Mouse (Mus musculus): ENCODE results near the gene Rab31. TPM values are rescaled to one million over a fixed set of nuclear protein-coding genes. Genes with fewer than 3 reads are reported as not detected.
A peak's percentile ranks its signal among the peaks of the same experiment; 100 is the strongest.

Rab31 gene
- polyA plus RNA-seq, 1 experiment: 17.6 TPM

DNA sequence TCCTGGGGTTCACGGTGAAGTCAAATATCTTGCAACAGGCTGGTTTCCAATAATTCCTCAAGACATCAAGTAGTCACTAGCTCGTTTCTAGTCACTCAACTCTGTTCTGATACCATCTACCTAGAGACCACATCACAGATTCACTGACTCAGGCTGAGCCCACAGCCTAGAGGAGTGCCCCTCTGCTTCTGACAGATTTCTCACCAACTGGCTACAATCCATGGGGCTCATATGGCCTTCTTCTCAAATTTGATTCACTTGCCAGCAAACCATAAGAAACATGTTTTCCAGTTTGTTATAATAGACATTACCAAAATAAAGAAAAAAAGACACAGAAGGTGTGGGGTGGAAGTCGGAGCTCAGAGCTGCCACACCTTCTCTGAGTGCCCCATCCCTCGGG is 31.0 kb downstream of the Rab31 start:
- Histone ChIP-seq H3K27me3 (replicated peaks; ENCODE audit: control insufficient read depth, insufficient read depth, low read length) (no peaks in the 10 kb centered on the region), H3K4me3 (ENCODE audit: insufficient read depth, low read depth, low read length) (no peak overlapping the region), H3K4me1 (ENCODE audit: control insufficient read depth, insufficient read depth, low read length) (no peaks in the 10 kb centered on the region), H3K36me3 (ENCODE audit: control insufficient read depth, insufficient read depth, low read length) (no peaks in the 10 kb centered on the region), H3K27ac (ENCODE audit: insufficient read depth, low read depth, low read length) (no peak overlapping the region)
- TF ChIP-seq CTCF (conservative IDR thresholded peaks at IDR 0.05; ENCODE audit: insufficient read depth, insufficient read length, low read depth, low read length) (no peak), POLR2A (IDR thresholded peaks at IDR 0.05; ENCODE audit: low read depth, low read length) (no peak)
- 89% methylated on average over 4 of the region's 4 CpGs for WGBS
- DNase-seq: no peak

DNA sequence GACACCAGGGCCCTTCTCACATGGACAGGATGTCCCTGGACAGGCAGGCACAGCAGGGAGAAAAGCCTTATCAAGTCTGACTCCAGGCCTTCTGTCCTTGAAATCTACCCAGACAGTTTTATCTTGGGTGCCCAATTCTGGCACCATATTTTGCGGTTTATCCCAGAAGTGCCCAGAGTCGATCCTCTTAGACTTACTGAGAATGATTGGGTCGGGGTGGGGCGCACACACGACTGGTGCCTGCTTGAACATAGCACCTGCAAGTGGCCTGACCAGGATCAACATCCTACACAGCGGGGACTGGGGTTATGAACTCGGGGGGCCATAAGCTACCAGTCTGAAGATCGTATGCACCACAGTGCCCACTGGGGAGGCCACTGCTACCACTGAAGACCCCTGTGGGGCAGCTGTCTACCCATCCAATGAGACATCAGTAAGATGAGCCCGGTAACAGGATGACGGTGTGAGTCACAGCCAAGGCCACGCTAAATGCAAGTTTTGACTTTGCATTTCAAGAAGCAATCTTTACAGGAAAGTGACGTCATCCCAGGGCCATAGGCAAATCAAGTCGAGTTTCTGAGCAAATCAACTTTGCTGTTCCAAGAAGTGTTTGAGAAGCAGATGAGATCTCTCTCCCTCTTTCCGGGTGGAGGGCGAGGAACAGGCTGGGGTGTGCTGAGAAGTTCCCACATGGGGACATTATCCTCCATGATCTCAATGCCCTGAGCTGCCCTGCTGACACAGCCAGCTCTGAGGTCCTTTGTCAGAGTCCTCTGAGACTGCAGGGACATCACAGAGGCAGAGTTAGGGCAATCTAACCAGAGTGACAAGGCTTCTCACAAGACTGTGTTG is 32.5 kb downstream of the Rab31 start:
- DNase-seq: no peak
- Histone ChIP-seq H3K27me3 (replicated peaks; ENCODE audit: control insufficient read depth, insufficient read depth, low read length) (no peaks in the 10 kb centered on the region), H3K4me3 (ENCODE audit: insufficient read depth, low read depth, low read length) (no peak overlapping the region), H3K36me3 (ENCODE audit: control insufficient read depth, insufficient read depth, low read length) (no peaks in the 10 kb centered on the region), H3K27ac (ENCODE audit: insufficient read depth, low read depth, low read length) (no peak overlapping the region), H3K4me1 (ENCODE audit: control insufficient read depth, insufficient read depth, low read length) (no peaks in the 10 kb centered on the region)
- no peak for TF ChIP-seq POLR2A (IDR thresholded peaks at IDR 0.05; ENCODE audit: low read depth, low read length)
- 88% methylated on average over 15 of the region's 15 CpGs for WGBS

DNA sequence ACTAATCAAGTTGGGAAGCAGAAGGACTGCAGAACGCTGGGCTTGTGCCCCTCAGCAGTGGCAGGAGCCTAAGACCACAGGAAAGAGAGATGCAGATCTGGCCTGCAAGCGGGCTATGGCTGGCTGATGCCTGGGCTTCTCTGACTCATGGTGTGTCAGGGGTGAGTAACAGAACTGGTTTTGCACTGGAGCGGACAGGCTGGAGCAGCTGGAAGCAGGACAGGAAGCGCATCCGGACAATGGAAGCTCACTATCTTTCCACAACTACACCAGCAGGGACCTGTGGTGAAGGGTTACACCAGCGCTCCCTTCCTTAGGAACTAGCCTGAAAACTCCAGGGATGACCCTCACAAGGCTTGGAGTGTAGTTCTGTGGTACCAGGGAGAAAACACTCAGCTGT is 34.9 kb downstream of the Rab31 start:
- H3K27me3 ChIP-seq (replicated peaks; ENCODE audit: control insufficient read depth, insufficient read depth, low read length): no peaks in the 10 kb centered on the region
- 76% methylated on average over 6 of the region's 6 CpGs for WGBS
- H3K4me1 ChIP-seq (ENCODE audit: control insufficient read depth, insufficient read depth, low read length): no peaks in the 10 kb centered on the region
- no peak overlapping the region for H3K4me3 ChIP-seq (ENCODE audit: insufficient read depth, low read depth, low read length)
- no peaks in the 10 kb centered on the region for H3K36me3 ChIP-seq (ENCODE audit: control insufficient read depth, insufficient read depth, low read length)
- DNase-seq: peak; percentile 62
- peak overlapping the region; percentile 28 for H3K27ac ChIP-seq (ENCODE audit: insufficient read depth, low read depth, low read length)
- TF ChIP-seq CTCF (conservative IDR thresholded peaks at IDR 0.05; ENCODE audit: insufficient read depth, insufficient read length, low read depth, low read length) (no peak), POLR2A (IDR thresholded peaks at IDR 0.05; ENCODE audit: low read depth, low read length) (no peak)

DNA sequence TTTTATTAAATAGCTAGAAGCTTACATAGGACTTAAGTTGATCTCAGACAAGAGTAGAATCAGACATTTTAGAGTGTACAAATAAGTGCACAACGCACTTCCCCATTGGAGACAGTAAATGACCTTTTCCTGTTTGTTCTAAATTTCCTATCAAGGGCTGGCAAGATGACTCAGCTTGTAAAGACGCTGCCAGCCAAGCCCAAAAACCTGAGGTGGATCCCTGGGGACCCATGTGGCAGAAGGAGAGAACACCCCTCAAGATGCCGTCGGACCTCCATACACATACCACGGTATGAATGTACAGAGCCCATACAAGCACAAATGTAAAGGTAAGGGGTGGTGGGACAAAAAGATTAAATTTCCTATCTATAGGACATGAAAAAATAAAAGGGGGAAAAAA is 35.4 kb downstream of the Rab31 start:
- Histone ChIP-seq H3K27me3 (replicated peaks; ENCODE audit: control insufficient read depth, insufficient read depth, low read length) (no peaks in the 10 kb centered on the region), H3K36me3 (ENCODE audit: control insufficient read depth, insufficient read depth, low read length) (no peaks in the 10 kb centered on the region), H3K27ac (ENCODE audit: insufficient read depth, low read depth, low read length) (peak overlapping the region; percentile 28), H3K4me3 (ENCODE audit: insufficient read depth, low read depth, low read length) (no peak overlapping the region), H3K4me1 (ENCODE audit: control insufficient read depth, insufficient read depth, low read length) (no peaks in the 10 kb centered on the region)
- TF ChIP-seq POLR2A (IDR thresholded peaks at IDR 0.05; ENCODE audit: low read depth, low read length) (no peak), CTCF (conservative IDR thresholded peaks at IDR 0.05; ENCODE audit: insufficient read depth, insufficient read length, low read depth, low read length) (no peak)
- WGBS: 73% methylated on average over 5 of the region's 5 CpGs
- DNase-seq: peak; percentile 25

DNA sequence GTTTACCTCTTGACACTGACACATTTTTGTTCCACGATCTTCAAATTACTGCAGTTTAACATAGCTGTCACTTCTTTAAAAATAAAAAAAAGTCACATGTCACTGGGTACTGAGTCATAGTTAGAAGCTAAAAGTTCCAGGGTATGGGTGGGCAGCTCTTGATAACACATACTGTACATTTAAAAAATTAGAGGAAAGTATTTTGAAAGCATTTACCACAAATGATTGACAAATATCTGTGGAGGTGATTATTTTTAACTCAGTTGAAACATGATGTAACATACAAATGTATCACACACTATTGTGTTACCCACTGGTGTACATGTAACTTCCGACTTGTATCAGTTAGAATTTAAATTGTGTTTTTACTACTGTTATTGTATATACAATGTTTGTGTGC is 37.5 kb downstream of the Rab31 start:
- Histone ChIP-seq H3K4me1 (ENCODE audit: control insufficient read depth, insufficient read depth, low read length) (no peaks in the 10 kb centered on the region), H3K27me3 (replicated peaks; ENCODE audit: control insufficient read depth, insufficient read depth, low read length) (no peaks in the 10 kb centered on the region), H3K36me3 (ENCODE audit: control insufficient read depth, insufficient read depth, low read length) (no peaks in the 10 kb centered on the region), H3K4me3 (ENCODE audit: insufficient read depth, low read depth, low read length) (no peak overlapping the region), H3K27ac (ENCODE audit: insufficient read depth, low read depth, low read length) (no peak overlapping the region)
- no peak for TF ChIP-seq POLR2A (IDR thresholded peaks at IDR 0.05; ENCODE audit: low read depth, low read length)
- TF ChIP-seq CTCF (conservative IDR thresholded peaks at IDR 0.05; ENCODE audit: insufficient read depth, insufficient read length, low read depth, low read length): no peak
- 89% methylated on average over 2 of the region's 2 CpGs for WGBS
- no peak for DNase-seq

DNA sequence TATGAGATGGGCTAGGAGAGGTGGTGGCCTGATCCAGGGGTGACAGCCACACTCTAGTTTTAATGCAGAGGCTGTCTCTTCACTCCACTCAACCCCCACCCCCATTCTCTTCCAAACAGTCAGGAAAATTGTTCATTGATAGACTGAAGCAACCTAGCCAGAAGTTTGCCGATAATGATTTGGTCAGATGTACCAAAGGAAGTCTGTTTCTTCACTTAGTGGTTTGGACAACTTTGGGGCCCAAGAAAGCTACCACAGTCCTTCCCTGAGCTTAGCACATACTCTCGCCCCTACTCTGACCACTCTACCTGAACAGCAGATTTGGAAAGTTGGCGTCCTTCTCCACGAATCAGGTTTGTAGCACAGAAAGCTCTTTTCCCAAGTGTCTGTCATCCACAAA is 39.9 kb downstream of the Rab31 start:
- Histone ChIP-seq H3K4me3 (ENCODE audit: insufficient read depth, low read depth, low read length) (no peak overlapping the region), H3K4me1 (ENCODE audit: control insufficient read depth, insufficient read depth, low read length) (no peaks in the 10 kb centered on the region), H3K27me3 (replicated peaks; ENCODE audit: control insufficient read depth, insufficient read depth, low read length) (no peaks in the 10 kb centered on the region), H3K36me3 (ENCODE audit: control insufficient read depth, insufficient read depth, low read length) (no peaks in the 10 kb centered on the region), H3K27ac (ENCODE audit: insufficient read depth, low read depth, low read length) (no peak overlapping the region)
- 75% methylated on average over 4 of the region's 4 CpGs for WGBS
- DNase-seq: no peak
- TF ChIP-seq CTCF (conservative IDR thresholded peaks at IDR 0.05; ENCODE audit: insufficient read depth, insufficient read length, low read depth, low read length) (no peak), POLR2A (IDR thresholded peaks at IDR 0.05; ENCODE audit: low read depth, low read length) (no peak)

DNA sequence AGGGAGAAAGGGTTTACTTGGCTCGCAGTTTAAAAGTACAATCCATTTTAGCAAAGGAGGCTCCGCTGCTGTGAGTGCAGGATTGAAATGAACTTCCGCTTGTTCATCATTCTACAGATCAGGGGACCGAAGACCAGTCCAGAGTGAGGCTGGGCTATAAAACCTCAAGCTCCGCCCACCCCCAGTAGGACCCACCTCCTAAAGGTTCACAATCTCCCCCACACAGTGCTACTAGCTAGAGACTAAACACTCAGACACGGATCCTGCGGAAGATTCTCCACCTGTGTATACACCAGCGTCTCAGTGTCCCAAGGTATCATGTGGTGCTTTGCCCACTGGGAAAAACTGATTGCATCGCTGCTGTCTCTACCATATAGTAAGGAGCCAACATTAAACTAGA is 40.8 kb downstream of the Rab31 start:
- Histone ChIP-seq H3K4me1 (ENCODE audit: control insufficient read depth, insufficient read depth, low read length) (no peaks in the 10 kb centered on the region), H3K4me3 (ENCODE audit: insufficient read depth, low read depth, low read length) (no peak overlapping the region), H3K27me3 (replicated peaks; ENCODE audit: control insufficient read depth, insufficient read depth, low read length) (no peaks in the 10 kb centered on the region), H3K36me3 (ENCODE audit: control insufficient read depth, insufficient read depth, low read length) (no peaks in the 10 kb centered on the region), H3K27ac (ENCODE audit: insufficient read depth, low read depth, low read length) (no peak overlapping the region)
- TF ChIP-seq POLR2A (IDR thresholded peaks at IDR 0.05; ENCODE audit: low read depth, low read length): no peak
- no peak for TF ChIP-seq CTCF (conservative IDR thresholded peaks at IDR 0.05; ENCODE audit: insufficient read depth, insufficient read length, low read depth, low read length)
- WGBS: 88% methylated on average over 9 of the region's 9 CpGs
- no peak for DNase-seq
